Comparison of ENCODE assay signal across 8 mouse cellular contexts in the genomic region with DNA sequence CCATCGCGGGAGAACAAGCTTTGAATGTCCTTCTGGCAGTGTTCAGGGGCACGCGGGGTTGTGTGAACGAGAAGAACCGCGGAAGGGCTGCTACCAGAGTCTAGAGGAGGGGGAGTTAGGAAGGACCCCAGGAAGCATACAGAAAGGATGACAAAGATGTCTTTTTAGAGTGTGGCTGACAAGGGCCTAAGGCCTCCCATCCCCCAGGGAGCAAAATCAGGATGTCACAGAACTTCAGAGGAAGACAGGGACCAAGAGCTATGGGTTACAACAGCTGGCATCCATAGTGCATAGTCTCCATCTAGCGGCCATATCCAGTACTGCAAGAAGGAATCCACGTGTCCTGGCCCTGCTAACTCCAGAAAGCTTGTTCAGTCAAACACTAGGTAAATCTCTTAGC. TPM values are rescaled to one million over a fixed set of nuclear protein-coding genes. Genes with fewer than 3 reads are reported as not detected.
A peak's percentile ranks its signal among the peaks of the same experiment; 100 is the strongest.
DNase-seq lines count a peak whose midpoint lies in the region; ATAC-seq and TF ChIP-seq lines count a peak whose summit lies in the region.

No protein-coding gene starts in this region.

- H3K4me1 ChIP-seq in embryonic facial prominence, embryonic 10.5 days: peaks cover 51% of the 10 kb centered on the region
- H3K4me1 ChIP-seq in kidney, embryonic 14.5 days (ENCODE audit: control insufficient read depth, insufficient read depth, low read length): peaks cover 6% of the 10 kb centered on the region; the same call in 1 of the 2 replicates
- H3K4me1 ChIP-seq in limb, embryonic 14.5 days (ENCODE audit: control insufficient read depth, insufficient read depth, low read length): peaks cover under 1% of the 10 kb centered on the region
- peaks cover 16% of the 10 kb centered on the region for H3K4me1 ChIP-seq in stomach, embryonic 15.5 days

- 52% methylated on average over 9 of the region's 9 CpGs for WGBS in embryonic facial prominence, embryonic 10.5 days
- 62% methylated on average over 9 of the region's 9 CpGs for WGBS in kidney, embryonic 14.5 days
- WGBS in limb, embryonic 14.5 days: 56% methylated on average over 9 of the region's 9 CpGs
- WGBS in stomach, embryonic 15.5 days: 54% methylated on average over 9 of the region's 9 CpGs

- peaks cover 12% of the 10 kb centered on the region for H3K27me3 ChIP-seq in embryonic facial prominence, embryonic 10.5 days (replicated peaks; ENCODE audit: low read depth, poor library complexity, severe bottlenecking)
- no peaks in the 10 kb centered on the region for H3K27me3 ChIP-seq in kidney, embryonic 14.5 days (ENCODE audit: control insufficient read depth, insufficient read depth, low read length)
- H3K27me3 ChIP-seq in limb, embryonic 14.5 days (ENCODE audit: control insufficient read depth, insufficient read depth, low read length): no peaks in the 10 kb centered on the region
- no peaks in the 10 kb centered on the region for H3K27me3 ChIP-seq in stomach, embryonic 15.5 days (replicated peaks)

- H3K36me3 ChIP-seq in embryonic facial prominence, embryonic 10.5 days (replicated peaks): no peaks in the 10 kb centered on the region
- H3K36me3 ChIP-seq in kidney, embryonic 14.5 days (ENCODE audit: control insufficient read depth, insufficient read depth, low read length): no peaks in the 10 kb centered on the region
- no peaks in the 10 kb centered on the region for H3K36me3 ChIP-seq in limb, embryonic 14.5 days (ENCODE audit: control insufficient read depth, insufficient read depth, low read length)
- no peaks in the 10 kb centered on the region for H3K36me3 ChIP-seq in stomach, embryonic 15.5 days

- peak; percentile 84 for DNase-seq in CD4-positive helper T cell, adult 2 months (ENCODE audit: low read depth, low spot score)
- DNase-seq in adrenal gland, postnatal 25 days: peak; percentile 73
- peak; percentile 85 for DNase-seq in embryonic facial prominence, embryonic 10.5 days (ENCODE audit: low spot score)
- DNase-seq in heart, adult 18-20 months: peak; percentile 89 to 97
- DNase-seq in limb, embryonic 14.5 days (ENCODE audit: low spot score): peak; percentile 90
- DNase-seq in naive thymus-derived CD4-positive, alpha-beta T cell, adult 2 months (ENCODE audit: low read depth): peak; percentile 94

- no peak overlapping the region for H3K9ac ChIP-seq in kidney, embryonic 14.5 days (ENCODE audit: low read depth, low read length)
- no peak overlapping the region for H3K9ac ChIP-seq in limb, embryonic 14.5 days (ENCODE audit: low read depth, low read length, severe bottlenecking)
- H3K9ac ChIP-seq in stomach, embryonic 15.5 days: no peak overlapping the region

- no peak overlapping the region for H3K4me2 ChIP-seq in kidney, embryonic 14.5 days (replicated peaks; ENCODE audit: low read depth, low read length)
- H3K4me2 ChIP-seq in limb, embryonic 14.5 days (replicated peaks; ENCODE audit: low read depth, low read length, severe bottlenecking): no peak overlapping the region
- H3K4me2 ChIP-seq in stomach, embryonic 15.5 days: no peak overlapping the region

- TF ChIP-seq POLR2A in limb, embryonic 14.5 days (IDR thresholded peaks at IDR 0.05; ENCODE audit: borderline replicate concordance, extremely low read depth, insufficient read depth, insufficient read length): no peak

- no peak overlapping the region for H3K27ac ChIP-seq in embryonic facial prominence, embryonic 10.5 days (replicated peaks)
- H3K27ac ChIP-seq in kidney, embryonic 14.5 days (ENCODE audit: low read depth, low read length): no peak overlapping the region
- no peak overlapping the region for H3K27ac ChIP-seq in limb, embryonic 14.5 days (replicated peaks; ENCODE audit: low read depth, low read length)
- H3K27ac ChIP-seq in stomach, embryonic 15.5 days: no peak overlapping the region

- no peaks in the 10 kb centered on the region for H3K9me3 ChIP-seq in embryonic facial prominence, embryonic 10.5 days
- H3K9me3 ChIP-seq in kidney, embryonic 14.5 days (ENCODE audit: control insufficient read depth, low read length): no peaks in the 10 kb centered on the region
- H3K9me3 ChIP-seq in limb, embryonic 14.5 days (ENCODE audit: control insufficient read depth, low read length): no peaks in the 10 kb centered on the region
- H3K9me3 ChIP-seq in stomach, embryonic 15.5 days: no peaks in the 10 kb centered on the region

- peak; percentile 46; the same call in 1 of the 2 replicates for ATAC-seq in kidney, embryonic 14.5 days (ENCODE audit: low FRiP score, low TSS enrichment)
- peak; percentile 51 for ATAC-seq in limb, embryonic 14.5 days (ENCODE audit: low FRiP score, low read depth)
- ATAC-seq in stomach, embryonic 15.5 days (ENCODE audit: insufficient read depth, low FRiP score, low read depth): 0 out of 2 replicates have a peak, but pooled peaks have one; percentile 36

- no peak overlapping the region for H3K4me3 ChIP-seq in embryonic facial prominence, embryonic 10.5 days
- H3K4me3 ChIP-seq in kidney, embryonic 14.5 days (ENCODE audit: low read length): no peak overlapping the region
- H3K4me3 ChIP-seq in limb, embryonic 14.5 days (replicated peaks; ENCODE audit: low read length): no peak overlapping the region
- H3K4me3 ChIP-seq in stomach, embryonic 15.5 days (replicated peaks): no peak overlapping the region

RNA-seq across cellular contexts. Expression of gene Rhbdf2, which starts 1.9 kb away (rescaled TPM):
- 17.7 and 24.6 TPM in 2 replicates for total RNA-seq in adrenal gland, postnatal 25 days (2021)
- polyA plus RNA-seq in embryonic facial prominence, embryonic 10.5 days (2016; fragmentation: Nextera tagmentation; extraction: Ambion mirVana): 5.5 and 6.1 TPM in 2 replicates
- 10 to 100 TPM; 10.6 to 11.5 TPM for total RNA-seq in heart, adult 18-20 months (2021)
- 5.4 and 7.2 TPM in 2 replicates for polyA plus RNA-seq in kidney, embryonic 14.5 days (2014; fragmentation: Nextera tagmentation; extraction: Ambion mirVana)
- polyA plus RNA-seq in limb, embryonic 14.5 days (2012; rRNA removed): 11.4 and 15.0 TPM in 2 replicates
- 5.0 and 5.5 TPM in 2 replicates for polyA plus RNA-seq in limb, embryonic 14.5 days (2014; fragmentation: Nextera tagmentation; extraction: Ambion mirVana)
- polyA plus RNA-seq in stomach, embryonic 15.5 days (2015; fragmentation: Nextera tagmentation; extraction: Ambion mirVana): 7.4 and 7.5 TPM in 2 replicates

RNA-seq across cellular contexts. Expression of gene Prcd, which starts 24.6 kb away (rescaled TPM):
- total RNA-seq in adrenal gland, postnatal 25 days (2021): 9.2 and 13.0 TPM in 2 replicates
- 0.76 and 1.2 TPM in 2 replicates for polyA plus RNA-seq in embryonic facial prominence, embryonic 10.5 days (2016; fragmentation: Nextera tagmentation; extraction: Ambion mirVana)
- total RNA-seq in heart, adult 18-20 months (2021): 1 to 10 TPM in 1 of 2 experiments, under 1 TPM in 1; 0.62 to 1.6 TPM
- polyA plus RNA-seq in kidney, embryonic 14.5 days (2014; fragmentation: Nextera tagmentation; extraction: Ambion mirVana): 1.1 and 1.4 TPM in 2 replicates
- polyA plus RNA-seq in limb, embryonic 14.5 days (2012; rRNA removed): 0.38 and 0.85 TPM in 2 replicates
- 1.2 and 1.4 TPM in 2 replicates for polyA plus RNA-seq in limb, embryonic 14.5 days (2014; fragmentation: Nextera tagmentation; extraction: Ambion mirVana)
- polyA plus RNA-seq in stomach, embryonic 15.5 days (2015; fragmentation: Nextera tagmentation; extraction: Ambion mirVana): 1.2 and 1.3 TPM in 2 replicates

RNA-seq across cellular contexts. Expression of gene Cygb, which starts 25.4 kb away (rescaled TPM):
- total RNA-seq in adrenal gland, postnatal 25 days (2021): 18.7 and 25.4 TPM in 2 replicates
- 5.0 and 5.7 TPM in 2 replicates for polyA plus RNA-seq in embryonic facial prominence, embryonic 10.5 days (2016; fragmentation: Nextera tagmentation; extraction: Ambion mirVana)
- 10 to 100 TPM; 31.5 to 38.5 TPM for total RNA-seq in heart, adult 18-20 months (2021)
- polyA plus RNA-seq in kidney, embryonic 14.5 days (2014; fragmentation: Nextera tagmentation; extraction: Ambion mirVana): 11.0 and 11.3 TPM in 2 replicates
- 12.1 and 12.3 TPM in 2 replicates for polyA plus RNA-seq in limb, embryonic 14.5 days (2012; rRNA removed)
- 11.7 and 13.4 TPM in 2 replicates for polyA plus RNA-seq in limb, embryonic 14.5 days (2014; fragmentation: Nextera tagmentation; extraction: Ambion mirVana)
- 16.7 and 17.7 TPM in 2 replicates for polyA plus RNA-seq in stomach, embryonic 15.5 days (2015; fragmentation: Nextera tagmentation; extraction: Ambion mirVana)

RNA-seq across cellular contexts. Expression of gene Aanat, which starts 42.5 kb away (rescaled TPM):
- not detected in 2 replicates for total RNA-seq in adrenal gland, postnatal 25 days (2021)
- polyA plus RNA-seq in embryonic facial prominence, embryonic 10.5 days (2016; fragmentation: Nextera tagmentation; extraction: Ambion mirVana): not detected in 2 replicates
- total RNA-seq in heart, adult 18-20 months (2021): not detected
- not detected in 2 replicates for polyA plus RNA-seq in kidney, embryonic 14.5 days (2014; fragmentation: Nextera tagmentation; extraction: Ambion mirVana)
- 0.13 and 0.17 TPM in 2 replicates for polyA plus RNA-seq in limb, embryonic 14.5 days (2012; rRNA removed)
- not detected in 2 replicates for polyA plus RNA-seq in limb, embryonic 14.5 days (2014; fragmentation: Nextera tagmentation; extraction: Ambion mirVana)
- 0.09 TPM in 1 of 2 replicates, not detected in the other for polyA plus RNA-seq in stomach, embryonic 15.5 days (2015; fragmentation: Nextera tagmentation; extraction: Ambion mirVana)

RNA-seq across cellular contexts. Expression of gene Ube2o, which starts 47.5 kb away (rescaled TPM):
- total RNA-seq in adrenal gland, postnatal 25 days (2021): 32.7 and 34.1 TPM in 2 replicates
- 12.0 and 12.4 TPM in 2 replicates for polyA plus RNA-seq in embryonic facial prominence, embryonic 10.5 days (2016; fragmentation: Nextera tagmentation; extraction: Ambion mirVana)
- total RNA-seq in heart, adult 18-20 months (2021): 10 to 100 TPM; 27.7 to 29.5 TPM
- 11.2 and 13.5 TPM in 2 replicates for polyA plus RNA-seq in kidney, embryonic 14.5 days (2014; fragmentation: Nextera tagmentation; extraction: Ambion mirVana)
- 29.7 and 33.4 TPM in 2 replicates for polyA plus RNA-seq in limb, embryonic 14.5 days (2012; rRNA removed)
- 18.7 and 25.5 TPM in 2 replicates for polyA plus RNA-seq in limb, embryonic 14.5 days (2014; fragmentation: Nextera tagmentation; extraction: Ambion mirVana)
- polyA plus RNA-seq in stomach, embryonic 15.5 days (2015; fragmentation: Nextera tagmentation; extraction: Ambion mirVana): 12.5 and 14.0 TPM in 2 replicates
